35 mouse cellular contexts compared by ENCODE assay signal in the genomic region with DNA sequence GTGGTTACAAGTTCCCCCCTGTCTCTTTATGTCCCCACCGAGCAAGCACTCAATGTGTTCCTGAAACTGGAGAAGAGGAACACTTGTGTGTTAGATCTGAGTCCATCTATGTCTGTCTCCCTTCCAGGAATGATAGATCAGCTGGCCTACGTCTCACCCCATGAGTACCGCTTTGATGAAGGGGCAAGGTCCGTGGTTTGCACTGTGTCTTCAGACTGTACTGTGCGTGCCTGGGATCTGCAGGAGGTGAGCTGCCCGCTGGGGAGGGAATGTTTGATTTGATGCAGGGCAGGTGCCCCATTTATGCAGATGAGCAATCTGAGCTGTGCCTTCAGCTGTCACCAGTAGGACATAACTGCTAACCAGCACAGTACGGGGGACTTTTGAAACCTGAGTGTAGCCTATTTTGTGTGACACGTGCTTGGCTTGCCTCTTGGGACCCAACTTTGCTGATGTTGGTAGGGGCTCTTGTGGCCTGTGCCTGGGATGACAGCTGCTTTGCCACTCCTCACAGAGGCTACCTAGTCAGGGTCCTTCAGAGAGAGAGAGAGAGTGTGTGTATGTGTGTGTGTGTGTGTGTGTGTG. TPM values are rescaled to one million over a fixed set of nuclear protein-coding genes. Genes with fewer than 3 reads are reported as not detected.
A peak's percentile ranks its signal among the peaks of the same experiment; 100 is the strongest.
DNase-seq lines count a peak whose midpoint lies in the region; ATAC-seq and TF ChIP-seq lines count a peak whose summit lies in the region.
"Had no signal": no experiment of that assay in that cellular context is flagged by ENCODE, and none has a peak within 500 bp of the region (broad histone marks: within the 10 kb centered on the region; RNA-seq: fewer than 3 reads in every experiment).

No protein-coding gene starts in this region.

- TF ChIP-seq POLR2A in kidney, adult 2 months (IDR thresholded peaks at IDR 0.05; ENCODE audit: low read depth, low read length) = no peak

- no peak overlapping the region for H3K4me3 ChIP-seq in embryonic facial prominence, embryonic 14.5 days (ENCODE audit: low read depth, low read length)
- H3K4me3 ChIP-seq in embryonic facial prominence, embryonic 10.5 days = no peak overlapping the region
- no peak overlapping the region for H3K4me3 ChIP-seq in kidney, adult 2 months (ENCODE audit: insufficient read depth, low read depth, low read length)
- H3K4me3 ChIP-seq in kidney, postnatal 0 days (replicated peaks; ENCODE audit: low read depth, low read length) = no peak overlapping the region
- H3K4me3 ChIP-seq in hindbrain, embryonic 14.5 days (replicated peaks; ENCODE audit: low read length) = no peak overlapping the region
- H3K4me3 ChIP-seq: embryonic facial prominence, embryonic 12.5 days; forebrain, embryonic 10.5 days; heart, embryonic 10.5 days; heart, embryonic 15.5 days; left cerebral cortex, adult 2 months; liver, embryonic 15.5 days; midbrain, embryonic 10.5 days; myocyte; neural tube, embryonic 12.5 days had no signal

- WGBS in embryonic facial prominence, embryonic 14.5 days = 79% methylated on average over 8 of the region's 8 CpGs
- WGBS in embryonic facial prominence, embryonic 10.5 days = 92% methylated on average over 8 of the region's 8 CpGs
- 50% methylated on average over 8 of the region's 8 CpGs for WGBS in kidney, adult 2 months
- 57% methylated on average over 8 of the region's 8 CpGs for WGBS in kidney, postnatal 0 days
- 89% methylated on average over 8 of the region's 8 CpGs for WGBS in hindbrain, embryonic 14.5 days

- peak; percentile 16 for DNase-seq in embryonic facial prominence, embryonic 14.5 days (ENCODE audit: low spot score)
- no peak for DNase-seq in embryonic facial prominence, embryonic 10.5 days (ENCODE audit: low spot score)
- peak; percentile 24 for DNase-seq in kidney, adult 2 months
- DNase-seq in kidney, adult 18-20 months = no peak
- no peak for DNase-seq in kidney, postnatal 0 days (ENCODE audit: low spot score)
- peak; percentile 13 for DNase-seq in skeletal muscle tissue, adult 2 months (ENCODE audit: low read depth, low spot score)
- no peak for DNase-seq in hindbrain, embryonic 14.5 days (ENCODE audit: low spot score)
- DNase-seq in liver = no peak
- DNase-seq: adrenal gland, adult 2 months; adrenal gland, postnatal 36 days; cerebellum, adult 2 months; cerebellum, postnatal 25 days; gastrocnemius, postnatal 14 days; heart, adult 11 months; lung, embryonic 14.5 days; right cerebral cortex, postnatal 4 days; thymus, adult 2 months; thymus, postnatal 36 days had no signal

- H3K27ac ChIP-seq in embryonic facial prominence, embryonic 14.5 days (replicated peaks; ENCODE audit: low read depth, low read length) = no peak overlapping the region
- no peak overlapping the region for H3K27ac ChIP-seq in embryonic facial prominence, embryonic 10.5 days (replicated peaks)
- no peak overlapping the region for H3K27ac ChIP-seq in kidney, adult 2 months (ENCODE audit: insufficient read depth, low read depth, low read length)
- no peak overlapping the region for H3K27ac ChIP-seq in kidney, postnatal 0 days
- H3K27ac ChIP-seq in hindbrain, embryonic 14.5 days = no peak overlapping the region
- H3K27ac ChIP-seq: embryonic facial prominence, embryonic 12.5 days; forebrain, embryonic 10.5 days; heart, embryonic 10.5 days; heart, embryonic 15.5 days; left cerebral cortex, adult 2 months; liver, embryonic 15.5 days; midbrain, embryonic 10.5 days; neural tube, embryonic 12.5 days had no signal

- TF ChIP-seq CTCF in kidney, adult 2 months (conservative IDR thresholded peaks at IDR 0.05; ENCODE audit: insufficient read depth, insufficient read length, low read depth, low read length) = no peak
- no peak for TF ChIP-seq CTCF in kidney, postnatal 0 days (IDR thresholded peaks at IDR 0.05; ENCODE audit: low read depth)

- ATAC-seq in embryonic facial prominence, embryonic 14.5 days (ENCODE audit: low read depth) = peak; percentile 84
- ATAC-seq in kidney, postnatal 0 days (replicated peaks; ENCODE audit: low FRiP score, low read depth) = peak; percentile 61; the same call in 1 of the 2 replicates
- ATAC-seq in hindbrain, embryonic 14.5 days (ENCODE audit: low FRiP score) = no peak
- ATAC-seq: activated CD4-positive, CD25-positive, alpha-beta regulatory T cell, adult 4 months; forebrain, embryonic 16.5 days; intestine, postnatal 0 days had no signal

- 0 out of 2 replicates have a peak, but pooled peaks cover 1% of the 10 kb centered on the region for H3K4me1 ChIP-seq in embryonic facial prominence, embryonic 14.5 days (ENCODE audit: control insufficient read depth, insufficient read depth, low read length)
- H3K4me1 ChIP-seq in embryonic facial prominence, embryonic 10.5 days = peaks cover 5% of the 10 kb centered on the region
- H3K4me1 ChIP-seq in kidney, adult 2 months (ENCODE audit: control insufficient read depth, insufficient read depth, low read length) = 0 out of 2 replicates have a peak, but pooled peaks cover 2% of the 10 kb centered on the region
- no peaks in the 10 kb centered on the region for H3K4me1 ChIP-seq in kidney, postnatal 0 days (replicated peaks; ENCODE audit: insufficient read depth, low read length)
- peaks cover 5% of the 10 kb centered on the region for H3K4me1 ChIP-seq in hindbrain, embryonic 14.5 days (replicated peaks; ENCODE audit: control insufficient read depth, insufficient read depth, low read length)
- H3K4me1 ChIP-seq: liver, embryonic 15.5 days; neural tube, embryonic 12.5 days had no signal

- H3K4me2 ChIP-seq in embryonic facial prominence, embryonic 14.5 days (ENCODE audit: low read depth, low read length) = no peak overlapping the region
- no peak overlapping the region for H3K4me2 ChIP-seq in kidney, postnatal 0 days (ENCODE audit: low read length)
- no peak overlapping the region for H3K4me2 ChIP-seq in hindbrain, embryonic 14.5 days (replicated peaks)
- H3K4me2 ChIP-seq: embryonic facial prominence, embryonic 12.5 days; heart, embryonic 15.5 days; liver, embryonic 15.5 days; lung, embryonic 14.5 days; neural tube, embryonic 12.5 days had no signal

- no peaks in the 10 kb centered on the region for H3K9me3 ChIP-seq in embryonic facial prominence, embryonic 14.5 days (ENCODE audit: control insufficient read depth, low read length)
- H3K9me3 ChIP-seq in embryonic facial prominence, embryonic 10.5 days = no peaks in the 10 kb centered on the region
- H3K9me3 ChIP-seq in kidney, postnatal 0 days (replicated peaks; ENCODE audit: low read length) = no peaks in the 10 kb centered on the region
- no peaks in the 10 kb centered on the region for H3K9me3 ChIP-seq in hindbrain, embryonic 14.5 days (ENCODE audit: control insufficient read depth, low read length)
- H3K9me3 ChIP-seq: embryonic facial prominence, embryonic 12.5 days; forebrain, embryonic 10.5 days; heart, embryonic 10.5 days; heart, embryonic 15.5 days; liver, embryonic 15.5 days; midbrain, embryonic 10.5 days; neural tube, embryonic 12.5 days had no signal

- H3K36me3 ChIP-seq in embryonic facial prominence, embryonic 14.5 days (ENCODE audit: control insufficient read depth, insufficient read depth, low read length) = peaks cover 79% of the 10 kb centered on the region
- peaks cover 87% of the 10 kb centered on the region for H3K36me3 ChIP-seq in embryonic facial prominence, embryonic 10.5 days (replicated peaks)
- H3K36me3 ChIP-seq in kidney, adult 2 months (ENCODE audit: control insufficient read depth, insufficient read depth, low read length) = no peaks in the 10 kb centered on the region; the same call in 1 of the 2 replicates
- H3K36me3 ChIP-seq in kidney, postnatal 0 days (ENCODE audit: insufficient read depth, low read length) = peaks cover 44% of the 10 kb centered on the region
- H3K36me3 ChIP-seq in hindbrain, embryonic 14.5 days (replicated peaks; ENCODE audit: control insufficient read depth, insufficient read depth) = peaks cover 78% of the 10 kb centered on the region

- no peak overlapping the region for H3K9ac ChIP-seq in embryonic facial prominence, embryonic 14.5 days (ENCODE audit: low read depth, low read length)
- H3K9ac ChIP-seq in kidney, postnatal 0 days (ENCODE audit: low read depth, low read length) = no peak overlapping the region
- H3K9ac ChIP-seq in hindbrain, embryonic 14.5 days = no peak overlapping the region
- H3K9ac ChIP-seq: embryonic facial prominence, embryonic 12.5 days; heart, embryonic 15.5 days; liver, embryonic 15.5 days; lung, embryonic 14.5 days; neural tube, embryonic 12.5 days had no signal

- no peaks in the 10 kb centered on the region for H3K27me3 ChIP-seq in embryonic facial prominence, embryonic 14.5 days (replicated peaks; ENCODE audit: control insufficient read depth, insufficient read depth, low read length)
- H3K27me3 ChIP-seq in embryonic facial prominence, embryonic 10.5 days (replicated peaks; ENCODE audit: low read depth, poor library complexity, severe bottlenecking) = no peaks in the 10 kb centered on the region
- no peaks in the 10 kb centered on the region for H3K27me3 ChIP-seq in kidney, adult 2 months (replicated peaks; ENCODE audit: control insufficient read depth, insufficient read depth, low read length)
- H3K27me3 ChIP-seq in kidney, postnatal 0 days (ENCODE audit: insufficient read depth, low read length) = no peaks in the 10 kb centered on the region
- H3K27me3 ChIP-seq in hindbrain, embryonic 14.5 days (ENCODE audit: control insufficient read depth, insufficient read depth, low read length) = no peaks in the 10 kb centered on the region
- H3K27me3 ChIP-seq: CH12.LX; embryonic facial prominence, embryonic 12.5 days; heart, embryonic 15.5 days; liver, embryonic 15.5 days; neural tube, embryonic 12.5 days had no signal

RNA-seq across cellular contexts. Expression of a gene that starts 6.1 kb away (rescaled TPM):
- 33.7 and 35.9 TPM in 2 replicates for polyA plus RNA-seq in embryonic facial prominence, embryonic 14.5 days (2014; fragmentation: Nextera tagmentation; extraction: Ambion mirVana)
- 26.3 and 33.6 TPM in 2 replicates for polyA plus RNA-seq in embryonic facial prominence, embryonic 10.5 days (2016; fragmentation: Nextera tagmentation; extraction: Ambion mirVana)
- polyA plus RNA-seq in kidney, adult 2 months (2012; rRNA removed) = 18.1 and 23.0 TPM in 2 replicates
- 22.3 and 22.6 TPM in 2 replicates for polyA plus RNA-seq in kidney, postnatal 0 days (2015; fragmentation: Nextera tagmentation; extraction: Ambion mirVana)
- polyA plus RNA-seq in hindbrain, embryonic 14.5 days (2014; fragmentation: Nextera tagmentation; extraction: Ambion mirVana) = 28.7 and 35.2 TPM in 2 replicates

RNA-seq across cellular contexts. Expression of a gene that starts 20.0 kb away (rescaled TPM):
- polyA plus RNA-seq in embryonic facial prominence, embryonic 14.5 days (2014; fragmentation: Nextera tagmentation; extraction: Ambion mirVana) = not detected in 2 replicates
- not detected in 2 replicates for polyA plus RNA-seq in embryonic facial prominence, embryonic 10.5 days (2016; fragmentation: Nextera tagmentation; extraction: Ambion mirVana)
- polyA plus RNA-seq in kidney, adult 2 months (2012; rRNA removed) = not detected in 2 replicates
- not detected in 2 replicates for polyA plus RNA-seq in kidney, postnatal 0 days (2015; fragmentation: Nextera tagmentation; extraction: Ambion mirVana)
- polyA plus RNA-seq in hindbrain, embryonic 14.5 days (2014; fragmentation: Nextera tagmentation; extraction: Ambion mirVana) = not detected in 2 replicates
- polyA plus RNA-seq: activated CD4-positive, CD25-positive, alpha-beta regulatory T cell, adult 4 months; adrenal gland, adult 2 months; C2C12; cerebellum, adult 2 months; embryonic facial prominence, embryonic 12.5 days; forebrain, embryonic 10.5 days; forebrain, embryonic 16.5 days; heart, embryonic 10.5 days; heart, embryonic 15.5 days; hindbrain, embryonic 11.5 days; intestine, postnatal 0 days; liver, adult 2 months; liver, embryonic 15.5 days; lung, embryonic 14.5 days; midbrain, embryonic 10.5 days; midbrain, postnatal 0 days; myocyte; neural tube, embryonic 12.5 days; thymus, adult 2 months had no signal

RNA-seq across cellular contexts. Expression of a gene that starts 43.4 kb away (rescaled TPM):
- not detected in 2 replicates for polyA plus RNA-seq in embryonic facial prominence, embryonic 14.5 days (2014; fragmentation: Nextera tagmentation; extraction: Ambion mirVana)
- not detected in 2 replicates for polyA plus RNA-seq in embryonic facial prominence, embryonic 10.5 days (2016; fragmentation: Nextera tagmentation; extraction: Ambion mirVana)
- not detected in 2 replicates for polyA plus RNA-seq in kidney, adult 2 months (2012; rRNA removed)
- not detected in 2 replicates for polyA plus RNA-seq in kidney, postnatal 0 days (2015; fragmentation: Nextera tagmentation; extraction: Ambion mirVana)
- polyA plus RNA-seq in hindbrain, embryonic 14.5 days (2014; fragmentation: Nextera tagmentation; extraction: Ambion mirVana) = not detected in 2 replicates
- polyA plus RNA-seq: activated CD4-positive, CD25-positive, alpha-beta regulatory T cell, adult 4 months; adrenal gland, adult 2 months; C2C12; cerebellum, adult 2 months; embryonic facial prominence, embryonic 12.5 days; forebrain, embryonic 10.5 days; forebrain, embryonic 16.5 days; heart, embryonic 10.5 days; heart, embryonic 15.5 days; hindbrain, embryonic 11.5 days; intestine, postnatal 0 days; liver, adult 2 months; liver, embryonic 15.5 days; lung, embryonic 14.5 days; midbrain, embryonic 10.5 days; midbrain, postnatal 0 days; myocyte; neural tube, embryonic 12.5 days; thymus, adult 2 months had no signal

Comparison
In these comparisons a context has a peak if more than half of its experiments do, and no peak if none do; other contexts are left out.
1. DNase-seq: peak in embryonic facial prominence, embryonic 14.5 days (single experiment), kidney, adult 2 months (single experiment) and skeletal muscle tissue, adult 2 months (single experiment); none in embryonic facial prominence, embryonic 10.5 days (single experiment), kidney, adult 18-20 months (single experiment), kidney, postnatal 0 days (single experiment), hindbrain, embryonic 14.5 days (single experiment) and liver (single experiment).